Mouse (Mus musculus) thymus, adult 2 months (tissue): ENCODE data around the gene Ccdc34.

Experiments
- CTCF ChIP-seq: fragments of 200-500 bp; IDR thresholded peaks from 2 replicates; pipeline ENCODE4 v1.5.1; 2012; ENCODE audit warnings: mild to moderate bottlenecking, control low read depth, low read length, moderate library complexity, borderline replicate concordance; ENCODE audit not compliant: control insufficient read depth, poor library complexity, insufficient read depth; ENCODE audit errors: extremely low read depth
- POLR2A ChIP-seq: fragments of 200-500 bp; IDR thresholded peaks from 2 replicates; pipeline ENCODE4 v1.6.1; 2012; ENCODE audit warnings: mild to moderate bottlenecking, low read length, control low read depth, moderate library complexity; ENCODE audit not compliant: control insufficient read depth, poor library complexity, insufficient read depth; ENCODE audit errors: extremely low read depth

DNA sequence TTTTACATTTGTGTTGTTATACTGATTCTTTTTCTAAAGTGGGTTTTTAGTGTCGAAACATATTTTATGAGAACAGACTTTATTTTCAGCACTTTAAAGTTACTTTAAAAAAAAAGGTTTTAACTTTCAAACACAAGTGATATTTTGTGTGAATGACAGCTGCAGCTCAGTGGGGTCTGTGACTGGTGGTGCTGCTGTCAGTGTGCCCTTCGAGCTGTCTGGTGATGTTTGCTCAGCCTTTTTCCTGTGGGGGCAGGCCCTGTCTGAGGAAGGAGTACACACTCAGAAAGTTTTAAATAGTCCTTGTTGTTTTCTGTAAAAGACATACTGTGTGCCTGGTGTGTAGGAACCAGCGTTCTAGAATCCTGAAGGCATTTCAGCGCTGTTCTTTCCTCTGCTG lies 19.0 kb downstream of the Ccdc34 start:
- TF ChIP-seq POLR2A (no peak), CTCF (no peak)
